Mouse (Mus musculus) bone marrow macrophage, adult 2 months (primary cell): ENCODE measurements around the gene Cep41. TPM values are rescaled to one million over a fixed set of nuclear protein-coding genes. Genes with fewer than 3 reads are reported as not detected.

Experiments
- H3K27ac ChIP-seq: 2 replicates; pipeline ENCODE4 v1.5.1; 2012; ENCODE audit warnings: low read depth, low read length; ENCODE audit not compliant: insufficient read depth
- H3K4me1 ChIP-seq: 2 replicates; pipeline ENCODE4 v1.6.1; 2012; ENCODE audit warnings: low read length; ENCODE audit not compliant: control insufficient read depth, insufficient read depth
- H3K4me3 ChIP-seq: 2 replicates; pipeline ENCODE4 v1.5.1; 2012; ENCODE audit warnings: mild to moderate bottlenecking, low read length, moderate library complexity; ENCODE audit not compliant: insufficient read depth
- CTCF ChIP-seq: IDR thresholded peaks from 2 replicates; pipeline ENCODE4 v1.5.1; 2012; ENCODE audit warnings: low read depth, mild to moderate bottlenecking, low read length, moderate library complexity
- POLR2A ChIP-seq: IDR thresholded peaks from 2 replicates; pipeline ENCODE4 v1.6.1; 2012; ENCODE audit warnings: mild to moderate bottlenecking, low read depth, low read length, borderline replicate concordance
- polyA plus RNA-seq: library from polyadenylated mRNA; stranded (reverse); fragments of >200 nt; gene quantifications from 2 replicates; pipeline ENCODE4 v1.2.4, GENCODE M21; 2012; ENCODE audit not compliant: missing spikeins, insufficient read depth, insufficient read length

The Cep41 gene
- polyA plus RNA-seq, 1 experiment: 4.4 TPM

DNA sequence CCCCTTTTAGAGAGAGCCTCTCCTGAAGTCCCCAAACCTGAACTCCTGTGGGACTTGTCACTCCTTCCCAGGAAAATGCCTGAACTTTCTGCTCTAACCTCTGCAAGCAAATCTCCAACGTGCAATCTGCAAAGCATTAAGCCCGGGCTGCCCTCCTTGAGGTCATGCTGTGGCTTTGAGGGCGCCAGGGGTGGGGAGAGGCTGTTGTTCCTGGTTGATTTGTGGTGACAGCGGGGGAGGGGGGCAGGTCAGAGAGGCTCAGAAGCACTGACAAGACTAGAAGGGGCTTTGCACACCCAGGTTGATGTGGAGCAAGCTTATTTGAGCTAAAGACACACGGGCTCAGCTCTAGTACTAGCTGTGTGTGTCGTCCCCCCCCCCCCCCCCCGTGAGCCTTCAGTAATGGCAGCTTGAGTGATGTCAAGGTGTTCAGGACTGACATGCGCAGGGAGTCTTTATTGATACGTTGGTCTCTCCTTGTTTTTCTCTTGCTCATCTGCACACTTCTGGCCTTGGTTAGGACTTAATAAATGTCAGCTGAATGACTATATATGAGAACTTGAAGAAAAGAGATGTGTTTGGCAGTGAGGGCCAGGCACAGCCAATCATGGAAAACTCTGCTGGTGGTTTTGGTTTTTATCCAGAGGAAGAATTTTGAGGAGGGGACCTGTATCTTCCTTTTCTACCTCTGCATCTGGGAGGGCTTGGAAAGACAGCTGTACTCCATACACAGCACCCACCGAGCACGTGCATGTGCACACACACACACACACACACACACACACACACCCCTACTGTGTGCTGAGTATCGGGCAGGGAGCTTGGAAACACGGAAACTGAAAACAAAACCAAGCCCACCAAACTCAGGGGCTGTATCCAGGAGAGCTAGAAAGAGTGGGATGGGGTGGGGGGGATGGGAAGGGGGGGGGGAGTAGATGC lies 76.3 kb downstream of the Cep41 start:
- TF ChIP-seq POLR2A: no peak
- H3K27ac ChIP-seq: no peak overlapping the region
- H3K4me1 ChIP-seq: peaks cover 14% of the 10 kb centered on the region
- H3K4me3 ChIP-seq: peak overlapping the region; percentile 37

DNA sequence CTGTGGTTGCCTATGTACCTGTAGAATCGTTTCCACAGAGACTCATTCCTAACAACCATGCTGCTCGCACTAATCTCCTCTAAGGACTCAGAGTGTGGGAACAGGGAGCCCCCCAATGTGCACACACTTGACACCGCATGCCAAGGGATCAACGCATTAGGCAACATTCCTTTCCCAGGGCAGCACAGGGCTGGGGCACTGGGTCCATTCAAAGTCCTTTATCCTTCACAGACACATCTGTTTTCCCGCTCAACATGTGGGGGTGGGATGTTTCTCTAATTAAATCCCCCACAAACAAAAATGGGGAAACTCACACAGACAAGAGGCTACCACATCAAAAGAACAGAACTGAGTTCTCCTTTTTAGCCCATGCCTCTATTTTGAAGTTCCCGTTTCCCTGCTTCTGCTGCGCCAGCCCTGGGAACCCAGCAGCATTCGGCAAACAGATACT lies 77.0 kb downstream of the Cep41 start:
- H3K4me1 ChIP-seq: peaks cover 14% of the 10 kb centered on the region
- no peak overlapping the region for H3K27ac ChIP-seq
- no peak overlapping the region for H3K4me3 ChIP-seq
- TF ChIP-seq POLR2A (no peak), CTCF (no peak)

DNA sequence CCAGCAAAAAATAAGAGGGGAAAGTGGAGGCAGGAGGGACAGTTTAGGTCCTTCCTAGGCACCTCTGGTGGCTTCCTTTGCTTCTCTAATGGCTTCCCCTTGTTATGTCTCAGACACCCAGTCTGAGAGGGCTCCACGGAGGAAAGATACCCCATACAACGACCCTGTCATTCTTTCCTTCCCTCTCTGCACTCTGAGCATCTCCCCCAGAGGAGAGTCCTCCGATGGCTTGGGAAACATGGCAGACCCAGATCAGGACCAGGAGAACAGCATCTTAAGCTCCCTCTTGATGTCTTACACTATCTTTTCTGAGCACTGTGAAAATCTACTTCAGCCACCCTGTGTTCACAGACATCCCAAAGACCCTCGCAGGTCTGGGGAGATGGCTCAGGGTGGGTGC lies 77.8 kb downstream of the Cep41 start:
- peaks cover 14% of the 10 kb centered on the region for H3K4me1 ChIP-seq
- H3K4me3 ChIP-seq: no peak overlapping the region
- TF ChIP-seq CTCF (no peak), POLR2A (no peak)
- no peak overlapping the region for H3K27ac ChIP-seq

DNA sequence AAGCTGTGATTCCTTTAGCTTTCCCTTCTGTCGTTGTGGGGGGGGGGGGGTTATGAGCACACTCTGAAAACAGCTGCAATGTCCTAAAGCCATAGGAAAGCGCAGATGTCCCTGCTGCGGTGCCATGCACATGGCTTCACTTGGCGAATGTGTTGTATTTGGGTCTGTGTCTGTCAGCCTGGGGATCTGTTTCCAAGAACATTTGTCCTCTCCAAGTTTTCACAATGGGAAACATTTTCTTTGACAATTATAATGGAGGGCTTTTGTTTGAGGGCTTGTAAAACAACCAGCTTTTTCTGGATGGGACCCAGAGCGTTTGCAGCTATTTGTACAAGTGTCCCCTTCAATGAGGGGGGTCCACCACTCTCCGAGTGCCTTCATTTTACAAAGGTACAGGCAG lies 79.3 kb downstream of the Cep41 start:
- H3K4me1 ChIP-seq: peaks cover 14% of the 10 kb centered on the region
- TF ChIP-seq CTCF (no peak), POLR2A (no peak)
- H3K4me3 ChIP-seq: no peak overlapping the region

DNA sequence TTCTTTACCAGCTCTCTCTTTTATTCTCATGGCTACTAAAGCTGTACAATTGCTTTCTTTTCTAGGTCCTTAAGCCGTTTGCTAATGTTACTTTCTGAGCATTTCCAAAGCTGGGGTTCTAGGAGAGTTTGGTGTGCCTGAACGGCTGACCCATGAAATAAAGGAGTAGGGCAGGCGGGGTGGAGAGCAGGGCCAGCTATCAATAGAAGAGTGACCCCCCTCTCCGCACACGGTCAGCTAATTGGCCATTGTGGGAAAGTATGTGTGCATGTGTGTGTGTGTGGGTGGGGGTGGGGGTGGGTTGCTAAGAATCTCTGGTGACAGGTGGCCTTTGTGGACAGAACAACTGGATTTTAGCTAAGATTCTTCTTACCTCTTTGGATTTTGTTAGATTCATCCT lies 82.3 kb downstream of the Cep41 start:
- H3K4me3 ChIP-seq: no peak overlapping the region
- no peak overlapping the region for H3K27ac ChIP-seq
- TF ChIP-seq CTCF (no peak), POLR2A (no peak)
- H3K4me1 ChIP-seq: peaks cover under 1% of the 10 kb centered on the region; the same call in 1 of the 2 replicates

More for the DNA sequence above, 79.3 kb downstream of the Cep41 start:
- H3K27ac ChIP-seq: no peak overlapping the region

DNA sequence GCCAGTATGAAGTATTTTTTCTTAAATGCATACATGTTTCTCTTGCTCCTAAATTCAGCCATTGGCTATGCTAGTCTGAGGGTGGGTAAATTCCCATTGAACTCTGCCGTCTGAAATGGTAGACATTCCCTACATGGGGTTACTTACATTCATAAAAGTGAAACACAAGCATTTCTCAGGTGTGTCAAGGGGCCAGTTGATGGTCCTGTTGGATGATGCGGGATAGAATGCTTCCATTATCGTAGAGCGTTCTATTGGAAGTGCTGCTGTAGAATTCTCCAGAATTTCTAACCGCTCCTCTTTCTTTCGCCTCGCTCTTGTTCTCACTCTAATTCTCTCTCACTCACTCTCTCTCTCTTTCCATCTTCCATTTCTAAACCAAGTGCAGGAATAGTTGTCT lies 82.8 kb downstream of the Cep41 start, which contains the start of gene Cpa5:
TSS of gene Cpa5 (plus strand) at position 301 of the 400 bp plus-strand sequence.
- no peaks in the 10 kb centered on the region for H3K4me1 ChIP-seq
- H3K27ac ChIP-seq: no peak within 1 kb of the TSS
- no peak within 1 kb of the TSS for H3K4me3 ChIP-seq
- no peak for TF ChIP-seq POLR2A
- no peak for TF ChIP-seq CTCF

DNA sequence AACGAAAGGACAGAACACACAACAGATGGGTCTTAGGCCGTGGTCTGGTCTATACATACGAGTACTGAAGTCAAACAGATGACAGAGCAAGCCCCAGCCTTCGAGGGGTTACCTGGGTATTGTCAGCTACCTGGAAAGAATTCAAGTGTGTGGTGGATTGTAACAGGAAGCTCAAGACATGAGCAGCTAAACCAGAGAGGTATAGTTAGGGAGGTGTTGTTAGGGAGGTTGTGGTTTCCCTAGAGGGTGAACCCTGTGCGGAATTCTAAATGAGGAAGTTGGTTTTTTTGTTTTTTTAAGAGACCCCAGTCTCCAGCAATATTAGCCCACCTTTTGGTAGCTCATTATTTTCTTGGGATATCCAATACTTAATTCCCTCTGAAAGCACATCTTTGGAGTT lies 87.9 kb downstream of the Cep41 start:
- H3K4me3 ChIP-seq: no peak overlapping the region
- no peak overlapping the region for H3K27ac ChIP-seq
- no peaks in the 10 kb centered on the region for H3K4me1 ChIP-seq
- TF ChIP-seq POLR2A (no peak), CTCF (no peak)

DNA sequence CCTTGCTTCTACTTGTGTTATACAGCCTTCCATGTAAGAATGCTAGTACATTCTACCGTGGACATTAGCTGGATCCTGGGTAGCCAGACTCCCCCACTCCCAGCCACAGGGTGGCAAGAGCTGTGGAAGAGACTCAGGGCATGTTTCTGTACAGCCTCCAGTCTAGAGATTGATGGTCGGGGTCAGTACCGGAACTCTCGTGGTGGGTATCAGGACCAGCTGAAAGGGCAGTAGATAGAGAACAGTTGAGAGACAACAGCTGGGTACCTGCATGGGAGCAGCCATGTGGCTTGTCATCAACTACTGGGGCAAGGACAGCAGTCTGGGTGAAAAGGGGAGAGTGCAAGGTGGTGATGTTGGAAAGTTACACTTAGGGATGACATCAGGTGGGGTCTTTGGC lies 88.4 kb downstream of the Cep41 start:
- Histone ChIP-seq H3K4me1 (no peaks in the 10 kb centered on the region), H3K4me3 (no peak overlapping the region), H3K27ac (no peak overlapping the region)
- TF ChIP-seq CTCF (no peak), POLR2A (no peak)

DNA sequence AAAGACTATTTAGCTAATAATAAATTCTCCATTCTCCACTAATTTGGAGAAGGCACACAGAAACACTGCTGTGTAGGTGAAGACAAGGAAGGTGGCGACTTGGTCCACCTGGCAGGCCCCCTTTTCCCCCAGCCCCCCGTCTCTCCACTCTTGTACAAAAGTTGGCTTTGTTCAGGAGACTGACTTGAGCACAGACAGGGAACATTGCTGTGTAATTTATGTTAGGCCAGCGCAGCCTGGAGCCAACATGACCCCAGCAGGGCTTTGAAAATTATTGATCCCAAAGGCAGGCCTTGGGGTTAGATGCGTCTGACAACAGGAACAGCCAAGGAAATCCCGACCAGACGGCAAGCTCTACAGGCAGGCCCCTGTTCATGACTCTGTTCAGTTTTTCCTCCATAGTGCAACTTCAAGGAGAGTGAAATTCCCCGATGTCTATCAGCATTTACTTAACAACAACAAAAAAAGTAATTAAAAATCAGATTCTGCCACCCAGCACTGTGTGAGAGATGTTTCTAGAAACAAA lies 89.1 kb downstream of the Cep41 start:
- Histone ChIP-seq H3K4me3 (no peak overlapping the region), H3K4me1 (no peaks in the 10 kb centered on the region), H3K27ac (no peak overlapping the region)
- TF ChIP-seq CTCF (no peak), POLR2A (no peak)

Other genes starting within 250 kb of the Cep41 start
- gene Tmem209, start 184.0 kb downstream of the Cep41 start, polyA plus RNA-seq: 23.9 and 31.8 TPM in 2 replicates
- gene Ssmem1, start 183.9 kb downstream of the Cep41 start, polyA plus RNA-seq: not detected in 2 replicates
- not detected in 2 replicates for gene Cpa2, start 152.2 kb downstream of the Cep41 start, polyA plus RNA-seq
- gene Cpa4, start 125.4 kb downstream of the Cep41 start, polyA plus RNA-seq: not detected in 2 replicates
- gene Cpa5, start 82.7 kb downstream of the Cep41 start, polyA plus RNA-seq: not detected in 2 replicates
- not detected in 2 replicates for gene Cpa1, start 54.5 kb downstream of the Cep41 start, polyA plus RNA-seq
- not detected in 2 replicates for gene Mest, start 29.8 kb upstream of the Cep41 start, polyA plus RNA-seq
- gene Copg2, start 203.0 kb upstream of the Cep41 start, polyA plus RNA-seq: 24.1 and 28.0 TPM in 2 replicates
- gene Tsga13, start 221.8 kb upstream of the Cep41 start, polyA plus RNA-seq: not detected in 2 replicates